Mouse (Mus musculus) hindbrain, embryonic 13.5 days (tissue): ENCODE results near the gene Dnajc8. TPM values are rescaled to one million over a fixed set of nuclear protein-coding genes. Genes with fewer than 3 reads are reported as not detected.

Experiments used
- ATAC-seq: fragments of 200-750 bp; cut with Nextera tagmentation; 2 replicates; pipeline ENCODE4 v1.8.0; 2017; ENCODE audit warnings: moderate TSS enrichment; ENCODE audit not compliant: low FRiP score
- H3K27ac ChIP-seq: fragments of 300-500 bp; sonication (generic); 2 replicates; pipeline ENCODE4 v1.5.1; 2015; ENCODE audit warnings: inconsistent platforms, mild to moderate bottlenecking, moderate library complexity
- H3K27me3 ChIP-seq: fragments of 300-500 bp; sonication (generic); 2 replicates; pipeline ENCODE4 v1.6.1; 2015; ENCODE audit warnings: mild to moderate bottlenecking, inconsistent platforms
- H3K36me3 ChIP-seq: fragments of 300-500 bp; sonication (generic); 2 replicates; pipeline ENCODE4 v1.6.1; 2015; ENCODE audit warnings: mild to moderate bottlenecking, inconsistent platforms
- H3K4me1 ChIP-seq: fragments of 300-500 bp; sonication (generic); replicated peaks from 2 replicates; pipeline ENCODE4 v1.6.1; 2015; ENCODE audit warnings: inconsistent platforms
- H3K4me2 ChIP-seq: fragments of 300-500 bp; sonication (generic); 2 replicates; pipeline ENCODE4 v1.6.1; 2015; ENCODE audit warnings: inconsistent platforms, mild to moderate bottlenecking, moderate library complexity
- H3K4me3 ChIP-seq: fragments of 300-500 bp; sonication (generic); 2 replicates; pipeline ENCODE4 v1.5.1; 2015; ENCODE audit warnings: mild to moderate bottlenecking, inconsistent platforms
- H3K9ac ChIP-seq: fragments of 300-500 bp; sonication (generic); 2 replicates; pipeline ENCODE4 v1.6.1; 2015; ENCODE audit warnings: mild to moderate bottlenecking, inconsistent platforms
- H3K9me3 ChIP-seq: fragments of 300-500 bp; sonication (generic); 2 replicates; pipeline ENCODE4 v1.6.1; 2016; ENCODE audit warnings: inconsistent platforms
- WGBS: fragments of 180-500 bp; shearing (Covaris S2); methylation state at CpG from one replicate; pipeline ENCODE4 v1.1.7; 2015; 5-methylcytosine and 5-hydroxymethylcytosine counted together
- polyA plus RNA-seq: library from polyadenylated mRNA; unstranded; fragments of >200 nt; fragmentation: Nextera tagmentation; extraction: Ambion mirVana; gene quantifications from 2 replicates; pipeline ENCODE4 v1.2.1, GENCODE M21; 2015

Gene Dnajc8
- polyA plus RNA-seq, 1 experiment from 2014 or later: 154 TPM

- no peak overlapping the region for H3K4me2 ChIP-seq
- no peaks in the 10 kb centered on the region for H3K9me3 ChIP-seq
- H3K27ac ChIP-seq: no peak overlapping the region
- peak overlapping the region; percentile 13; the same call in 1 of the 2 replicates for H3K9ac ChIP-seq
- H3K4me1 ChIP-seq: no peaks in the 10 kb centered on the region
- H3K27me3 ChIP-seq: no peaks in the 10 kb centered on the region
- H3K4me3 ChIP-seq: no peak overlapping the region
- H3K36me3 ChIP-seq: peaks cover under 1% of the 10 kb centered on the region
- WGBS: 20% methylated on average over 11 of the region's 11 CpGs
- ATAC-seq: no peak
Observed at GRCm38 (mm10) chr4:132524321-132524741, 11.0 kb upstream of the Dnajc8 start.

- Histone ChIP-seq H3K4me1 (no peaks in the 10 kb centered on the region), H3K27ac (no peak overlapping the region), H3K4me2 (no peak overlapping the region), H3K27me3 (no peaks in the 10 kb centered on the region), H3K4me3 (no peak overlapping the region), H3K9me3 (no peaks in the 10 kb centered on the region), H3K9ac (peak overlapping the region; percentile 13; the same call in 1 of the 2 replicates), H3K36me3 (peaks cover 6% of the 10 kb centered on the region)
- no peak for ATAC-seq
- 56% methylated on average over 6 of the region's 6 CpGs for WGBS
Observed at GRCm38 (mm10) chr4:132524808-132525207, 10.5 kb upstream of the Dnajc8 start.

- no peak for ATAC-seq
- no peak overlapping the region for H3K9ac ChIP-seq
- H3K27ac ChIP-seq: no peak overlapping the region
- H3K4me3 ChIP-seq: no peak overlapping the region
- 52% methylated on average over 2 of the region's 2 CpGs for WGBS
- no peaks in the 10 kb centered on the region for H3K9me3 ChIP-seq
- H3K4me2 ChIP-seq: no peak overlapping the region
- no peaks in the 10 kb centered on the region for H3K27me3 ChIP-seq
- peaks cover 18% of the 10 kb centered on the region for H3K36me3 ChIP-seq
- H3K4me1 ChIP-seq: peaks cover 9% of the 10 kb centered on the region
Observed at GRCm38 (mm10) chr4:132526678-132527077, 8.7 kb upstream of the Dnajc8 start.

GRCm38 (mm10) chr4:132527917-132528522, 7.3 kb upstream of the Dnajc8 start:
- Histone ChIP-seq H3K27ac (no peak overlapping the region), H3K27me3 (no peaks in the 10 kb centered on the region), H3K9ac (no peak overlapping the region), H3K4me1 (peaks cover 21% of the 10 kb centered on the region), H3K4me3 (no peak overlapping the region), H3K36me3 (peaks cover 18% of the 10 kb centered on the region), H3K4me2 (no peak overlapping the region), H3K9me3 (no peaks in the 10 kb centered on the region)
- WGBS: 96% methylated on average over 8 of the region's 8 CpGs
- no peak for ATAC-seq

- WGBS: 91% methylated on average over 4 of the region's 4 CpGs
- H3K4me2 ChIP-seq: no peak overlapping the region
- peaks cover 18% of the 10 kb centered on the region for H3K36me3 ChIP-seq
- H3K4me3 ChIP-seq: no peak overlapping the region
- no peaks in the 10 kb centered on the region for H3K9me3 ChIP-seq
- no peak overlapping the region for H3K9ac ChIP-seq
- no peaks in the 10 kb centered on the region for H3K27me3 ChIP-seq
- H3K27ac ChIP-seq: no peak overlapping the region
- ATAC-seq: no peak
- H3K4me1 ChIP-seq: peaks cover 25% of the 10 kb centered on the region
Observed at GRCm38 (mm10) chr4:132529344-132529743, 6.0 kb upstream of the Dnajc8 start.

- Histone ChIP-seq H3K4me1 (peaks cover 30% of the 10 kb centered on the region), H3K27me3 (no peaks in the 10 kb centered on the region), H3K4me3 (no peak overlapping the region), H3K9me3 (no peaks in the 10 kb centered on the region), H3K4me2 (no peak overlapping the region), H3K27ac (no peak overlapping the region), H3K36me3 (peaks cover 18% of the 10 kb centered on the region), H3K9ac (no peak overlapping the region)
- ATAC-seq: no peak
- WGBS: 93% methylated on average over 20 of the region's 20 CpGs
Observed at GRCm38 (mm10) chr4:132530033-132530804, 5.1 kb upstream of the Dnajc8 start.

- WGBS: 33% methylated on average over 5 of the region's 5 CpGs
- ATAC-seq: no peak
- Histone ChIP-seq H3K27me3 (no peaks in the 10 kb centered on the region), H3K4me1 (peaks cover 47% of the 10 kb centered on the region), H3K4me2 (peak overlapping the region; percentile 88), H3K9me3 (no peaks in the 10 kb centered on the region), H3K9ac (peak overlapping the region; percentile 95), H3K4me3 (peak overlapping the region; percentile 72), H3K36me3 (peaks cover 18% of the 10 kb centered on the region), H3K27ac (peak overlapping the region; percentile 99)
Observed at GRCm38 (mm10) chr4:132532496-132532895, 2.9 kb upstream of the Dnajc8 start.

- peak; percentile 90 for ATAC-seq
- H3K9me3 ChIP-seq: no peaks in the 10 kb centered on the region
- peaks cover 23% of the 10 kb centered on the region for H3K36me3 ChIP-seq
- H3K27me3 ChIP-seq: no peaks in the 10 kb centered on the region
- H3K4me3 ChIP-seq: peak within 1 kb of the TSS; percentile 72
- H3K27ac ChIP-seq: peak within 1 kb of the TSS; percentile 99
- peak within 1 kb of the TSS; percentile 95 for H3K9ac ChIP-seq
- under 1% methylated on average over 63 of the region's 63 CpGs for WGBS
- H3K4me1 ChIP-seq: peaks cover 50% of the 10 kb centered on the region
- peak within 1 kb of the TSS; percentile 88 for H3K4me2 ChIP-seq
Observed at GRCm38 (mm10) chr4:132532981-132533916, 2.1 kb upstream of the Dnajc8 start, which contains the start of gene Atpif1. Atpif1 (minus strand) TSS chr4:132533659.

- H3K4me1 ChIP-seq: peaks cover 29% of the 10 kb centered on the region
- H3K4me2 ChIP-seq: no peak overlapping the region
- WGBS: 94% methylated on average over 5 of the region's 5 CpGs
- H3K9me3 ChIP-seq: no peaks in the 10 kb centered on the region
- ATAC-seq: no peak
- no peak overlapping the region for H3K4me3 ChIP-seq
- no peak overlapping the region for H3K9ac ChIP-seq
- no peak overlapping the region for H3K27ac ChIP-seq
- H3K36me3 ChIP-seq: peaks cover 62% of the 10 kb centered on the region
- H3K27me3 ChIP-seq: no peaks in the 10 kb centered on the region
Observed at GRCm38 (mm10) chr4:132539481-132539880, 4.1 kb downstream of the Dnajc8 start.

- Histone ChIP-seq H3K36me3 (peaks cover 74% of the 10 kb centered on the region), H3K9ac (peak overlapping the region; percentile 20; the same call in 1 of the 2 replicates), H3K9me3 (no peaks in the 10 kb centered on the region), H3K4me3 (no peak overlapping the region), H3K4me1 (peaks cover 18% of the 10 kb centered on the region), H3K27me3 (no peaks in the 10 kb centered on the region), H3K4me2 (no peak overlapping the region), H3K27ac (no peak overlapping the region)
- ATAC-seq: no peak
- 91% methylated on average over 4 of the region's 4 CpGs for WGBS
Observed at GRCm38 (mm10) chr4:132541413-132541812, 6.1 kb downstream of the Dnajc8 start.

- WGBS: 86% methylated on average over 1 of the region's 1 CpGs
- ATAC-seq: no peak
- Histone ChIP-seq H3K4me1 (peaks cover 5% of the 10 kb centered on the region; the same call in 1 of the 2 replicates), H3K9me3 (no peaks in the 10 kb centered on the region), H3K36me3 (peaks cover 86% of the 10 kb centered on the region), H3K27me3 (no peaks in the 10 kb centered on the region), H3K4me2 (no peak overlapping the region), H3K9ac (no peak overlapping the region), H3K27ac (no peak overlapping the region), H3K4me3 (no peak overlapping the region)
Observed at GRCm38 (mm10) chr4:132542724-132543123, 7.4 kb downstream of the Dnajc8 start.

GRCm38 (mm10) chr4:132545851-132546250, 10.5 kb downstream of the Dnajc8 start:
- ATAC-seq: no peak
- H3K9me3 ChIP-seq: no peaks in the 10 kb centered on the region
- no peak overlapping the region for H3K9ac ChIP-seq
- no peaks in the 10 kb centered on the region for H3K27me3 ChIP-seq
- no peak overlapping the region for H3K4me2 ChIP-seq
- no peak overlapping the region for H3K4me3 ChIP-seq
- H3K4me1 ChIP-seq: no peaks in the 10 kb centered on the region
- H3K27ac ChIP-seq: no peak overlapping the region
- peaks cover 90% of the 10 kb centered on the region for H3K36me3 ChIP-seq
- WGBS: 50% methylated on average over 8 of the region's 8 CpGs
